Mouse (Mus musculus) B cell, adult 2 months (primary cell): ENCODE measurements at regions not wholly inside any gene's neighbourhood (a gene's known extent, or its start where the extent isn't known, plus 50 kb on each side); places are given as distances from the start of the nearest gene placed in this dataset.

Experiments used
- DNase-seq, 2 experiments: peaks; one replicate each; pipeline ENCODE4 v3.0.0; 2022

DNA sequence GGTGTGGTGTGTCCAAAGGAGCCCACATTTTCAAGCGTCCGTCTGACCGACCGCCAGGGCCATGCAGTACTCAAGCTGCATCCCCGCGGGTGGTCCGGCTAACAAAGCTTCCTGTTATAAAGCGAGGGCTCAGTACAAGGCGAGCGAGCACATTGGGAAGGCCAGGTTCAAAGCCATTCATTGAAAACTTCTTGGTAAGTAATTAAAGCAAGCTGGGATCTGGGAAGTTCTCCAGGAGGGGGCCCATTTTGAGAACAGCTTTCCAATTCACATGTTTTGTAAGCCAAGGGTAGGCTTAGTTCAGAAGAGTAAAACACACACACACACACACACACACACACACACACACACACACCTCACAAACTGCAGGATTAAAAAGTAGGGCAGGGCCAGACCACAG is 57.3 kb upstream of the Prep start:
- DNase-seq: no peak

GRCm38 (mm10) chr10:45009235-45009634 is 57.8 kb upstream of the Prep start:
- DNase-seq: no peak

DNA sequence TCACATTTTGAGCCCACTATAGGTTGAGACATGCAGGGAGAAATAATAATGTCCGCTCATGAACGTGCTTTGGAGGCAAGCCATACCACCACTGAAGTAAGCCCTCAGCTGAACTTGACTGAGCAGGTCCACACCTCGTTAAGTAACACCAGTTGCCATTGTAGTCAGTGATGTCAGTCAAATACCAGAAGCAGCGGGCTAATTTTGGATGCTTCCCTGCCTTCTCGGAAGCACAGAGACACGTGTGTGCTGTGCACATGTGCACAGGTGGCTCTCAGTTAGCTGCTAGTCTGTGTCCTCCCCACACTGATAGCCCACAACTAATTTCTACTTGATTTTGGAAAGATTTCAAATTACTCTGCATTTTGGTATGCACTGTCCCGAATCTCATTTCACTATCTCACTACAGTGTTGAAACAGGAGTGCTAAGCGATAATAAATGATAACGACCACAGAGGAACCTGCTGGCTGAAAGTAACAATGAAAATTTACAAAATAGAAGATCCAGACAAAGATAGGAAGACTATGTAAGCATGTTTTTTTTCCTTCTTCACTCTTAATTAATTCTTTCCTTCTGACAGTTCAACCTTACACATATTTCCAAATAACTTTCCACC is 62.9 kb upstream of the Prep start:
- no peak for DNase-seq

- peak; percentile 2 to 8 for DNase-seq
Observed at GRCm38 (mm10) chr10:45003344-45003681, 63.7 kb upstream of the Prep start.

GRCm38 (mm10) chr10:45002637-45003343 is 64.2 kb upstream of the Prep start:
- DNase-seq: peak in 1 of 2 experiments; percentile 5

GRCm38 (mm10) chr10:45000873-45001859 is 65.8 kb upstream of the Prep start:
- DNase-seq: peak; percentile 62 to 71

DNA sequence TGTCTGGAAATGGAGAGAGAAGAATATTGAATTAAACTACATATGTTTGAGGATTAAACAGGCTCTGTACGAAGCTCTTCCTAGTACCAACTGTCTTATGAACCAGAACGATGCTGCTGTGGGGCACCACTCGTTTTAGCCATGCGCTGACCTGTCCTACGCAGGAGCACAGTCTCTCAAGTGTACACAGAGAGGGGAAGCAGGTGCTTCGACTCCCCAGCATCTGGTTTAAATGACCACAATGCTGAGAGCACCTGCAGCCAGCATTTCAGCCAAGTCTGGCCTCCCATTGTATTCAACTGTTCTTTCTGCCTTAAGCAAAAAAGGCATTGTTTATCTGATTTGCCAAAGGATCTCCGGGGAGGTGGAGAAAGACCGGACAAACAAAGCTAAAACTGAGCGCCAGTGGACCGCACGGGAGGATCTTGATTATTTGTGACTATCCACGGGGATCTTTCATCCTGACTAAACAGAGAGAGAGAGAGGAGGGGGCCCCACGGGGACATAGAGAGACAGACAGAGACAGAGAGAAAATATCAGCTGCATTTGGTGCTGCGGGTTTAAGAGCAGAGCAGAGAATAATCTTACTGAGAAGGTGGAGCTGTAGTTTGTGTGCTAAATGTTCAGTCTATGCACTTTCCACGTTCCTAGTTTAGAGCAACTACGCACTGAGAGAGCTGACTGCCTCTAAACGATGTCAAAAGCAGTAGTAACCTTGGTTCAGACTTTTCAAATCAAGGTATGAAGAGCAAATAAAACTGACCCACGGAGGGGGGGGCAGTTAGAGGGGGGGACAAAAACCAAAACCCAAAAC is 66.8 kb upstream of the Prep start:
- peak; percentile 8 to 15 for DNase-seq

DNA sequence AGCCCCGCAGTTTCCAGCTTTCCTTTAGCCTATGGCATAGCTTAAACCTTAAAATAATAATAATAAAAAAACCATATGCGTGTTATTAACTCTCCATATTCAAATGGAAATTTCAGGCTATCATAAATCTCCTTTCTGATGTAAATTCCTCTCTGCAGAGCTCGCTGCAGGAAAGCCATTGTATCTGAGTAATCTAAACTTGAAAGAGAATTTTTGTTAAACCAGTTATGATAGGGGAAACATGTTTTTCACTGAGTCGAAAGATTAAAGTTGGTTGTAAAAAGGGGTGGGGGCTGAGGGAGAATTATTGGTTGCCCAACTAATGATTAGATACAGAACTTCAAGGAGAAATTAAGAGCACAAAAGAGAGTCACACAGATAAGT is 69.1 kb upstream of the Prep start:
- DNase-seq: no peak

DNA sequence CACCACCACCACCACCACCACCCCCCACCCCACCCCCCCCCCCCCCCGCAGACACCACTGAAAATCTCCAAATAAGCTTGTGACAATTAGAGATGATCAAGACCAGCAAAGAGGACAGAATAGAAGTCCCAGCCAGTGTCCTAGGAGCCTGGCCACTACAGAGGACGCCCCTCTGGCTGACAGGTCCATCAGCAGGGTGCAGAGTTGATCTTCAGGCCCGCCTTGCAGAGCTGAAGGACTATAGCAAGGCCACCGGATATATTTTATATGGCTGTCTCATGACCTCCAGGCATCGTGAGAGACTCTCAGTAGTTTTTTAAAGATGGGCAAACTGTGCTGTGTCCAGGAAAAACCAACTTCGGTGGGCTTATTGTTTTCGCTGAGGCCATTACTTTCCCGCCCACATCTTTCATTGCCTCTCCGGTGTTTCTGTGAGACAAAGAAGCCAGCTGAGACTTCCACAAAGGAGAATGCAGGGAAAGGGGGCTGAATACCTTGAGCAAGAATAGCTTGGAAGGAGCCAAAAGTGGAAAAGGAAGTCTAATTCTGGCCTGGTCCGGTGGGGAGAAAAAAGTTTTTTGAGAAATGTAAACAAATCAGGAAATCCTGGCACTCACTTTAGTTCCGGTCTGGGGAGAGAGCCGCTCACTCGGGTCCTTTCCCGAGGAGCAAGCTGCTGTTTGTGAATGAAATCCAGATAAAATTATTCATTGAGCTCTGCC is 69.7 kb upstream of the Prep start:
- no peak for DNase-seq

DNA sequence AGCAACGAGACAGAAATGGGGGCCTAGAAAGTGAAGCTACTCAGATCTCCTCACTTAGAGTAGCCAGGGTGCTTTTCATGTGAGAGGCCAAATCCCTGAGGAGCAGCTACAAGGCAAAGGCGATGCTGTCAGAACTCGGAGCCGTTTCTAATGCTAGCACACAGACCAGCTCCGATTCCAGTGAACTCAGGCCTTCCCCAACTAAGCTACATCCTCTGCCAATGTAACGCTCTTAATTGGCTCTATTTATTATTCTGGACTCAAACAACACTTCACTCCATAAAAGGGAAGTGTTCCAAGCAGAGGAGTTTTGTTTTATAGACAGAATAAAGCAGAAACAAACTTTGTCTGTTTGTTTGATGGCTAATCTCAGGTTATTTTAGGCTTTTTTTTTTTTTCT is 71.2 kb upstream of the Prep start:
- no peak for DNase-seq

GRCm38 (mm10) chr10:44994385-44995281 is 72.4 kb upstream of the Prep start:
- no peak for DNase-seq

GRCm38 (mm10) chr10:44993470-44994260 is 73.3 kb upstream of the Prep start:
- no peak for DNase-seq

GRCm38 (mm10) chr10:44989539-44989938 is 77.5 kb upstream of the Prep start:
- no peak for DNase-seq

DNA sequence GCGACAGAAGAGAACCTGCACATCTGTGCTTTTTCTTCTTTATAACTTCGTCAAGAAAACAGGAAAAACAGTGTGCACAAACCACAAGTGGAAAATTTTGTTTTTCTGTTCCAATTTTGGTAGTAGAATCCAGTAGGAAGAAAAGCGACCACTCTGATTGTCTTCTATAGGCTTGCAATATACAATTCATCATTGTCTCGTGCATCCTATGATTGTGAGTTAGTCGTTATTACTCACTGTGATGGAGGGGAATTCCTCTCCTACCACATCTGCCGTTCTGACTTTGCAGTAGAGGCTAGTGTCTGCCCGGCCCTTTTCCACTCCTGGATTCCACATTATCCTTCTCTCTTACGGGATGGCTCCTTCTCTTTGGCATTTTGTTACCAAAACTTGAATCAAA is 78.2 kb upstream of the Prep start:
- DNase-seq: no peak

GRCm38 (mm10) chr10:44987615-44988014 is 79.4 kb upstream of the Prep start:
- DNase-seq: no peak

DNA sequence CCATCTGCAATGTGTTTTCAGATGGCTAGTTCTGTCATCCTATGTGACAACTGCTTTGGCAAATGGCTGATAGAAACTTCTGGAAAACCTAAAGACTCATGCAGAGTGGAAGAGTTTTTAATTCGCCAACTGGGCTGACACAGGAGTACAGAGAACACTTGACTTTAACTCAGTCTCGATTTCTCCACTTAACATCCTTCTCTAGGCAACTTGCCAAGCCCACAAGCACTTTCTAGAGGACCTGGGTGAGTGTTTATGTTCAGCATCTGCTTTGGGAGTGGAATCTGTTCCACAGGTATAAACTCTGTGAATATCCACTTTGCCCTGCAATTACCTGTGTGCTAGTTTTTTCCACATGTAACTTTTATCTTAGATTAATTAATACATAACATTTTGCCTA is 85.1 kb upstream of the Prep start:
- no peak for DNase-seq

- DNase-seq: no peak
Observed at GRCm38 (mm10) chr10:44976815-44977214, 90.2 kb upstream of the Prep start.

GRCm38 (mm10) chr10:44971911-44972310 is 95.1 kb upstream of the Prep start:
- no peak for DNase-seq

DNA sequence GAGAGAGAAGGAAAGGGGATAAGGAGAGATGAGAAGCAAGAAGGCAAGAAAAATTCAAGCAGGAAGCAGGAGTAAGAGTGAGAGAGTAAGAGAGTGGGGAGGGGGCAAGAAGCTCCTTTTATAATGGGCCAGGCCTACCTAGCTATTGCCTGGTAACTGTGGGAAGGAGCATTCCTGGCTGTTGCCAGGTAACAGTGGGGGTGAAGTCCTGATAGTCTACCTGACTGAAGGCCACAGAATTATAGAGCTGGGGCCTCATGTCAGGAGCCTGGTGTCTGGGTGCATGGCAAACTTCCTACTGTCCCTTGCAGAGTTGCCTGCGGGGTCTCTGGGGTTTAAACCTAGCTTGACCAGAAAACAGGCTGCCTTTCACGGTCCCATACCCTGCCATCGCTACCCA is 107.0 kb upstream of the Prep start:
- no peak for DNase-seq

DNA sequence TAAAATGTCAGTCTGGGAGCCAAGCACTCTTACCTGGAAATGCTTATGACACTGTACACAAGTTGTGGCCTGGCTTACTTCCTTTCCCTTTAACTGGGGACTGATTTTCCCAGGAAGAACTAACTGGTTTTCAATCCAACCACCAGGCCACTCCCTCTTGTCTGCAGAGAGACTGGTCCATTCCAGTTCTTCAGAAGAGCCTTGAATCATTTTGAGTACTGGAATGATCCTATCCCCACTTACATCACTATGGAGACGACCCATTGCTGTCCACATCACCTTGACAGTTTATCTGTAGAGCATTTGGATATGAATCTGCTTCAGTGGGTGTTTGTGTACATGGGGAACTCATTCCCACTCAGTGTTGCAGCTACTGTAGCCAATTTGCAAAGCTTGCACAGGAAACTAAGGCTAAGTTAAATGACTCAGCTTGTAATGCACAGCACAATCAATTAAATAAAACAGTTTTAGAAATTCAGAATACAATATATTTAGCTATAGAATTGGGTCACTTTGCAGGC is 121.7 kb upstream of the Prep start:
- DNase-seq: no peak
